Mouse (Mus musculus) E14TG2a.4 (cell line): ENCODE data around the gene Timm44.

Experiments
- CTCF ChIP-seq: conservative IDR thresholded peaks from 2 replicates; pipeline ENCODE4 v1.5.1; 2014; ENCODE audit warnings: low read length
- NANOG ChIP-seq: IDR thresholded peaks from 2 replicates; pipeline ENCODE4 v1.6.1; 2014; ENCODE audit warnings: borderline replicate concordance, low read length, mixed read lengths
- POU5F1 ChIP-seq: IDR thresholded peaks from 2 replicates; pipeline ENCODE4 v1.6.1; 2014; ENCODE audit warnings: low read length, borderline replicate concordance

- no peak for TF ChIP-seq CTCF
- no peak for TF ChIP-seq POU5F1
- TF ChIP-seq NANOG, result no peak
Measured at GRCm38 (mm10) chr8:4263105-4263791, 12.5 kb downstream of the Timm44 start.
